Mouse (Mus musculus): ENCODE measurements around the gene Wdr6. TPM values are rescaled to one million over a fixed set of nuclear protein-coding genes. Genes with fewer than 3 reads are reported as not detected.

Wdr6 gene
- total RNA-seq, 2 experiments from 2014 or later, result 112 to 126 TPM

GRCm38 (mm10) chr9:108546875-108547274, 31.7 kb downstream of the Wdr6 start:
- DNase-seq (ENCODE audit: low spot score in 2 of 2), result no peak
- intact Hi-C loops (cut with DNase I), result no loop called here

- intact Hi-C loops (cut with DNase I), result no loop called here
- no peak for DNase-seq (ENCODE audit: low spot score in 2 of 2)
Measured at GRCm38 (mm10) chr9:108545986-108546385, 32.6 kb downstream of the Wdr6 start.

- intact Hi-C loops (cut with DNase I), result no loop called here
- DNase-seq (ENCODE audit: low spot score in 2 of 2), result no peak
Measured at GRCm38 (mm10) chr9:108540846-108541245, 37.7 kb downstream of the Wdr6 start.

- DNase-seq (ENCODE audit: low spot score in 2 of 2), result no peak
- intact Hi-C loops (cut with DNase I), result no loop called here
Measured at GRCm38 (mm10) chr9:108531496-108531895, 47.0 kb downstream of the Wdr6 start.

GRCm38 (mm10) chr9:108530954-108531353, 47.6 kb downstream of the Wdr6 start:
- intact Hi-C loops (cut with DNase I), result no loop called here
- DNase-seq (ENCODE audit: low spot score in 2 of 2), result no peak

GRCm38 (mm10) chr9:108525400-108525799, 53.1 kb downstream of the Wdr6 start:
- intact Hi-C loops (cut with DNase I), result no loop called here
- DNase-seq (ENCODE audit: low spot score in 2 of 2), result no peak

- no peak for DNase-seq (ENCODE audit: low spot score in 2 of 2)
- intact Hi-C loops (cut with DNase I), result no loop called here
Measured at GRCm38 (mm10) chr9:108523341-108523740, 55.2 kb downstream of the Wdr6 start.

Small RNA genes within 50 kb of the gene (microRNA-seq; reads per million reads assigned to microRNA genes)
- gene Gm24083 (0 reads per million in 2 experiments), gene Mir191 (0 reads per million in 2 experiments), gene Mir425 (930 to 996 reads per million in 2 experiments)

Other genes starting within 250 kb of the Wdr6 start
- 100 to 1,000 TPM; 104 to 106 TPM for gene Gpx1, start 239.8 kb downstream of the Wdr6 start, total RNA-seq (2021)
- 100 to 1,000 TPM; 117 TPM for gene Usp4, start 230.9 kb downstream of the Wdr6 start, total RNA-seq (2021)
- 1 to 10 TPM; 2.4 to 3.0 TPM for gene 1700102P08Rik, start 185.9 kb downstream of the Wdr6 start, total RNA-seq (2021)
- gene Ccdc36, start 150.3 kb downstream of the Wdr6 start, total RNA-seq (2021), result under 1 TPM; 0.32 TPM
- not detected for gene BC048562, start 142.3 kb downstream of the Wdr6 start, total RNA-seq (2021)
- gene Ccdc71, start 118.2 kb downstream of the Wdr6 start, total RNA-seq (2021), result 10 to 100 TPM; 40.3 to 42.2 TPM
- 10 to 100 TPM; 30.3 to 36.7 TPM for gene Klhdc8b, start 117.2 kb downstream of the Wdr6 start, total RNA-seq (2021)
- gene Lamb2, start 99.0 kb downstream of the Wdr6 start, total RNA-seq (2021), result 10 to 100 TPM; 30.6 to 31.9 TPM
- gene Usp19, start 88.1 kb downstream of the Wdr6 start, total RNA-seq (2021), result 100 to 1,000 TPM; 143 to 147 TPM
- 10 to 100 TPM; 75.3 to 84.4 TPM for gene Qars, start 71.0 kb downstream of the Wdr6 start, total RNA-seq (2021)
- 100 to 1,000 TPM; 136 to 141 TPM for gene Qrich1, start 61.9 kb downstream of the Wdr6 start, total RNA-seq (2021)
- gene Impdh2, start 18.5 kb downstream of the Wdr6 start, total RNA-seq (2021), result 10 to 100 TPM; 55.3 to 55.4 TPM
- gene Ndufaf3, start 11.3 kb downstream of the Wdr6 start, total RNA-seq (2021), result 10 to 100 TPM; 53.1 to 58.2 TPM
- gene Dalrd3, start 8.9 kb downstream of the Wdr6 start, total RNA-seq (2021), result 10 to 100 TPM; 83.8 to 85.2 TPM
- 10 to 100 TPM; 77.2 to 82.9 TPM for gene P4htm, start 18.9 kb upstream of the Wdr6 start, total RNA-seq (2021)
- gene Arih2, start 70.6 kb upstream of the Wdr6 start, total RNA-seq (2021), result 10 to 100 TPM; 48.3 to 50.9 TPM
- gene Slc25a20, start 83.3 kb upstream of the Wdr6 start, total RNA-seq (2021), result 10 to 100 TPM; 12.6 to 14.4 TPM
- gene Prkar2a, start 110.6 kb upstream of the Wdr6 start, total RNA-seq (2021), result 10 to 100 TPM; 45.5 to 49.1 TPM
- 100 to 1,000 TPM; 152 to 153 TPM for gene Ip6k2, start 205.1 kb upstream of the Wdr6 start, total RNA-seq (2021)
- 10 to 100 TPM; 54.4 to 60.5 TPM for gene Nckipsd, start 229.6 kb upstream of the Wdr6 start, total RNA-seq (2021)
- 10 to 100 TPM; 46.8 to 61.9 TPM for gene Celsr3, start 247.6 kb upstream of the Wdr6 start, total RNA-seq (2021)